In genomic region chr7:119219121-119219520, GRCm38 (mm10) we compare ENCODE assay signal across 40 mouse cellular contexts. TPM values are rescaled to one million over a fixed set of nuclear protein-coding genes. Genes with fewer than 3 reads are reported as not detected.
"Had no signal": no experiment of that assay in that cellular context is flagged by ENCODE, and none has a peak within 500 bp of the region (broad histone marks: within the 10 kb centered on the region; RNA-seq: fewer than 3 reads in every experiment).

No protein-coding gene starts in this region.

- H3K4me1 ChIP-seq: limb, embryonic 10.5 days; limb, embryonic 12.5 days; limb, embryonic 13.5 days; limb, embryonic 15.5 days; liver, embryonic 12.5 days; liver, embryonic 13.5 days; liver, embryonic 15.5 days; lung, embryonic 15.5 days; megakaryocyte, embryonic 14.5 days; midbrain, embryonic 10.5 days; midbrain, embryonic 12.5 days; midbrain, embryonic 13.5 days; midbrain, embryonic 15.5 days; neural tube, embryonic 12.5 days had no signal

- H3K27me3 ChIP-seq: limb, embryonic 12.5 days; limb, embryonic 13.5 days; limb, embryonic 15.5 days; liver, embryonic 12.5 days; liver, embryonic 13.5 days; liver, embryonic 15.5 days; lung, embryonic 15.5 days; megakaryocyte, embryonic 14.5 days; midbrain, embryonic 12.5 days; midbrain, embryonic 13.5 days; midbrain, embryonic 15.5 days; neural tube, embryonic 12.5 days had no signal

- H3K9me3 ChIP-seq: limb, embryonic 10.5 days; limb, embryonic 12.5 days; limb, embryonic 13.5 days; limb, embryonic 15.5 days; liver, embryonic 12.5 days; liver, embryonic 13.5 days; liver, embryonic 15.5 days; lung, embryonic 15.5 days; midbrain, embryonic 10.5 days; midbrain, embryonic 12.5 days; midbrain, embryonic 13.5 days; midbrain, embryonic 15.5 days; neural tube, embryonic 12.5 days had no signal

- H3K4me3 ChIP-seq: limb, embryonic 10.5 days; limb, embryonic 12.5 days; limb, embryonic 13.5 days; limb, embryonic 15.5 days; liver, embryonic 12.5 days; liver, embryonic 13.5 days; liver, embryonic 15.5 days; lung, embryonic 15.5 days; megakaryocyte, embryonic 14.5 days; midbrain, embryonic 10.5 days; midbrain, embryonic 12.5 days; midbrain, embryonic 13.5 days; midbrain, embryonic 15.5 days; myocyte; neural tube, embryonic 12.5 days had no signal

- H3K9ac ChIP-seq: limb, embryonic 12.5 days; limb, embryonic 13.5 days; limb, embryonic 15.5 days; liver, embryonic 12.5 days; liver, embryonic 13.5 days; liver, embryonic 14.5 days; liver, embryonic 15.5 days; liver, postnatal 0 days; lung, embryonic 14.5 days; lung, embryonic 15.5 days; midbrain, embryonic 12.5 days; midbrain, embryonic 13.5 days; midbrain, embryonic 15.5 days; neural tube, embryonic 12.5 days had no signal

- H3K36me3 ChIP-seq: limb, embryonic 10.5 days; limb, embryonic 12.5 days; limb, embryonic 13.5 days; limb, embryonic 15.5 days; liver, embryonic 12.5 days; liver, embryonic 13.5 days; liver, embryonic 15.5 days; lung, embryonic 15.5 days; midbrain, embryonic 10.5 days; midbrain, embryonic 12.5 days; midbrain, embryonic 13.5 days; midbrain, embryonic 15.5 days; neural tube, embryonic 12.5 days had no signal

- ATAC-seq: liver, embryonic 12.5 days; liver, postnatal 0 days; lung, postnatal 0 days; midbrain, embryonic 13.5 days; midbrain, embryonic 15.5 days; midbrain, embryonic 16.5 days had no signal

- H3K27ac ChIP-seq: limb, embryonic 10.5 days; limb, embryonic 12.5 days; limb, embryonic 13.5 days; limb, embryonic 15.5 days; liver, embryonic 12.5 days; liver, embryonic 13.5 days; liver, embryonic 14.5 days; liver, embryonic 15.5 days; lung, embryonic 15.5 days; macrophage; midbrain, embryonic 10.5 days; midbrain, embryonic 12.5 days; midbrain, embryonic 13.5 days; midbrain, embryonic 15.5 days; neural tube, embryonic 12.5 days had no signal

- H3K4me2 ChIP-seq: limb, embryonic 12.5 days; limb, embryonic 13.5 days; limb, embryonic 15.5 days; liver, embryonic 11.5 days; liver, embryonic 12.5 days; liver, embryonic 13.5 days; liver, embryonic 15.5 days; lung, embryonic 14.5 days; lung, embryonic 15.5 days; midbrain, embryonic 11.5 days; midbrain, embryonic 12.5 days; midbrain, embryonic 13.5 days; midbrain, embryonic 15.5 days; neural tube, embryonic 12.5 days had no signal

- DNase-seq: left cerebral cortex, postnatal 4 days; liver; liver, embryonic 13.5 days; liver, postnatal 0 days; lung, adult 18-20 months; lung, adult 2 months; lung, embryonic 14.5 days; lung, postnatal 10 days; lung, postnatal 14 days; lung, postnatal 36 days; lung, postnatal 4 days; midbrain, embryonic 14.5 days had no signal

RNA-seq across cellular contexts. Expression of gene Gpr139, which starts 34.7 kb away (rescaled TPM):
- total RNA-seq: liver, adult 2 months; megakaryocyte progenitor cell, adult 5-6 weeks; megakaryocyte, adult 5-6 weeks; megakaryocyte-erythroid progenitor cell, adult 5-6 weeks; monocyte, adult 5-6 weeks had no signal
- polyA plus RNA-seq: limb, embryonic 10.5 days; limb, embryonic 11.5 days; limb, embryonic 12.5 days; limb, embryonic 13.5 days; limb, embryonic 15.5 days; liver, embryonic 11.5 days; liver, embryonic 12.5 days; liver, embryonic 13.5 days; liver, embryonic 14.5 days; liver, embryonic 15.5 days; liver, embryonic 16.5 days; liver, postnatal 0 days; lung, adult 2 months; lung, embryonic 14.5 days; lung, embryonic 16.5 days; lung, postnatal 0 days; macrophage; myocyte had no signal
